Mouse (Mus musculus): ENCODE results near the gene Iqcm. TPM values are rescaled to one million over a fixed set of nuclear protein-coding genes. Genes with fewer than 3 reads are reported as not detected.

The Iqcm gene
- polyA plus RNA-seq, 1 experiment: 0.08 TPM

DNA sequence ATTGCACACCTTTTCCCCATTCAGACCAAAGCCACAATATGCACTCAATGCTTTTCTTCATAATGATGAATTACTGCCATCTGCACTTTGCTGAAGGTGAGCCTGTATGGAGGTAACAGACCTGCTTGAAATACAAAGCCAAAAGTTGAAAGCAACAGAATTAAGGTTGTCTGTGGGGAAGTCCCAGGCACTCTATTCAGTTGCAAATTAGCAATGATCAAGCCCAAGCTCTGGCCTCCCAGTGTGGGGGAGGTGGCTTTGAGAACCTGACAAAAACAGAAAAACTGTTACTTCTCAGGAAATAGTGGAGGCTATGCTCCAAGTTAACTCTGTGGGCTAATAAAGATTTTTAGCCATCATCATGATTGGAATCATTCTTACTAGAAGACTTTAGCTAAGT is 307.1 kb downstream of the Iqcm start:
- no peak for TF ChIP-seq CTCF (IDR thresholded peaks at IDR 0.05; ENCODE audit: borderline replicate concordance, extremely low read depth, insufficient read depth, insufficient read length)
- TF ChIP-seq POLR2A (IDR thresholded peaks at IDR 0.05; ENCODE audit: borderline replicate concordance, extremely low read depth, insufficient read depth, insufficient read length, poor library complexity, severe bottlenecking): no peak
- DNase-seq (ENCODE audit: low read depth): no peak

- no peak for TF ChIP-seq CTCF (IDR thresholded peaks at IDR 0.05; ENCODE audit: borderline replicate concordance, extremely low read depth, insufficient read depth, insufficient read length)
- no peak for TF ChIP-seq POLR2A (IDR thresholded peaks at IDR 0.05; ENCODE audit: borderline replicate concordance, extremely low read depth, insufficient read depth, insufficient read length, poor library complexity, severe bottlenecking)
- DNase-seq (ENCODE audit: low read depth): peak; percentile 85
Measured at GRCm38 (mm10) chr8:75828468-75829132, 380.1 kb downstream of the Iqcm start.

DNA sequence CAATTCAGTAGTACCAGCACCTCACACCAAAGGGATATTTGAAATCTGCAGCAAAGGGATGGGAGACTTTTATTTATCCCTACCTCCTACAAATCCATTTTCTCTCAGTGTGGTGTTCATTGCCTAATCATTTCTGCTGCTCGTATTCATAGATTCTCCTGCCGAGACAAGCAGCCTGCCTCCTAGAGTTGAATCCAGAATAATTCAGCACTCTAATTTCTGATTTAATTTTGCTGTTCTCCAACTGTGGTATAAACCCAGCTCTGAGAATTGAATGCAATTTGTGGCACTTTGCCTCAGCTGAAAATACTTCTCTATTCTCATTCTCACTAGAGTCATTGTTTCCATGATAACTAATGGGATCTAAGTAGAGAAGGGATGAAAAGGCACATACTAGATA is 386.8 kb downstream of the Iqcm start:
- DNase-seq (ENCODE audit: low read depth): peak; percentile 23
- TF ChIP-seq POLR2A (IDR thresholded peaks at IDR 0.05; ENCODE audit: borderline replicate concordance, extremely low read depth, insufficient read depth, insufficient read length, poor library complexity, severe bottlenecking) (no peak), CTCF (IDR thresholded peaks at IDR 0.05; ENCODE audit: borderline replicate concordance, extremely low read depth, insufficient read depth, insufficient read length) (no peak)

DNA sequence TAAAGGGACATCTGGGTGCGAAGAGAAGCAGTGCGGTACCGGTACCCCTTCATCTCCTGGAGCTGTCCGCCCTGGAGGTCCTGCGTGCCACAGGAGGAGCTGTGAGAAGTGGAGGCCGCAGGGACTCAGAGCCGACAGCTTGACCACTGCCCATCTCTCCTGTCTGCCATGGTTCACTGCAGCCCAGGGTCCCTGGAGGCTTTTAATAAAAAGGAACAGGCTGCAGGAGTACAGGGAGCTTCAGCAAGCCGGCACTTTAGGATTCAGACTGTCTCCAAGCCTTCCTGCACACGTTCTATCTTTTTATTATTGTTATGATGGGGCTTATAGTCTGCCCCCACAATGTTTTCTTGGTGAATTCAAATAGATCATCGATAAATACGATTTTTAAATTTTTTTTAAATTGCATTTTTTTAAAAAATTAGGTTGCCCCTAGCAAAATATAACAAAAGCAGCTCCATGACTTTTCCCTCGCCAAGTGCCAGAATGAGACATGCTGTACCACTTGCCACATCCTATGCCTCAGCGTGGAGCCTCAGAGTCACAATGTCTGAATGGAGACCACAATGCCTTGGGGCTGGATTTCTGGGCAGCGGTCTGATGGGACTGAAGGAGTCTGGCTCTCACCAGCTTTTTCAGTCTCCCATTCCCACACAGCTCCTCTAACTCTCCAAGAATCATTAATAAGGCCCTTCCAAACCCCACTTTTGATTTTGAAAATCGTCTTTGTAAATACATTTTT is 469.3 kb downstream of the Iqcm start:
- TF ChIP-seq POLR2A (IDR thresholded peaks at IDR 0.05; ENCODE audit: borderline replicate concordance, extremely low read depth, insufficient read depth, insufficient read length, poor library complexity, severe bottlenecking): no peak
- no peak for TF ChIP-seq CTCF (IDR thresholded peaks at IDR 0.05; ENCODE audit: borderline replicate concordance, extremely low read depth, insufficient read depth, insufficient read length)
- peak; percentile 27 for DNase-seq (ENCODE audit: low read depth)

DNA sequence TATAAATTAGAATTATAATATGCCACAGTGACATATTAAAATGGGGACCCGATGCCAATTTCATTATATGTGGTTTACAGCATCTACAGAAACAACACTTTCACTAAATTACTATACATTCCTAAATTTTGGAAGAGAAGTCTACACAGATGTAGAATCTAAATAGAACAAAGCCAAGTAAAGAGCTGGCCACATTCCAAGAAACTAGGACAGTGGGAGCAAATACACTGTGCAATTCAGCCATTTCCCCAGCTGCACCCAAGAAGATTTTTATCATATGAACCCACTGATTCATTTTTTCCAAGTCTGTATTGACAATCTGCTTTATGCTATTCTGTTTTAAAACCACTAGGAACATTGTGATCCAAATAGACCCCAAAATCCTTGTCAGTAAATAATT is 500.7 kb downstream of the Iqcm start:
- peak; percentile 19 for DNase-seq (ENCODE audit: low read depth)
- TF ChIP-seq CTCF (IDR thresholded peaks at IDR 0.05; ENCODE audit: borderline replicate concordance, extremely low read depth, insufficient read depth, insufficient read length): no peak

DNA sequence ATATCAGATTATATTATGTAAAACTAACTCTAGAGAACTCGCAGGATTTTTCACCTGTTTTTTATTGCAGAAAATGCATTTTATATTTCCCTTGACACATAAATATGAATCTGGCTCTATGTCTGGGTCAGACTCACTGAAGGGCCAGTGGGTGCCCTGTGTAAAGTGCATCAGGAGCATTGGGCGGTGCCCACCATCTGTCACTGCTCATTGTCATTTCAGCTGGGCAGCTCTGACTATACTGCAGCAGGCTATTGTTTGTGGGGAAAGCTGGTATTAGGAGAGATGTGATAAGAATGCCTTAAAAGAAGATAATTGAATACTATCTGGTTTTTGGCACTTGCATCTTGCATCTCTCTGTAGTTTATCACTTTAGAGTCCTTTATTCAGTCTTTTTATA is 507.5 kb downstream of the Iqcm start:
- DNase-seq (ENCODE audit: low read depth): peak; percentile 17
- no peak for TF ChIP-seq POLR2A (IDR thresholded peaks at IDR 0.05; ENCODE audit: borderline replicate concordance, extremely low read depth, insufficient read depth, insufficient read length, poor library complexity, severe bottlenecking)
- no peak for TF ChIP-seq CTCF (IDR thresholded peaks at IDR 0.05; ENCODE audit: borderline replicate concordance, extremely low read depth, insufficient read depth, insufficient read length)

- TF ChIP-seq POLR2A (IDR thresholded peaks at IDR 0.05; ENCODE audit: borderline replicate concordance, extremely low read depth, insufficient read depth, insufficient read length, poor library complexity, severe bottlenecking): no peak
- no peak for TF ChIP-seq CTCF (IDR thresholded peaks at IDR 0.05; ENCODE audit: borderline replicate concordance, extremely low read depth, insufficient read depth, insufficient read length)
- DNase-seq (ENCODE audit: low read depth): peak; percentile 24
Measured at GRCm38 (mm10) chr8:76018501-76018900, 570.0 kb downstream of the Iqcm start.

Other genes starting within 250 kb of the Iqcm start
- 0.78 and 2.9 TPM in 2 replicates for gene Rasd2, start 234.8 kb upstream of the Iqcm start, polyA plus RNA-seq (2012; rRNA removed)
- 0.64 and 0.85 TPM in 2 replicates for gene Gm10358, start 42.1 kb upstream of the Iqcm start, polyA plus RNA-seq (2012; rRNA removed)